Mouse (Mus musculus): ENCODE data around the gene Spaar.

DNA sequence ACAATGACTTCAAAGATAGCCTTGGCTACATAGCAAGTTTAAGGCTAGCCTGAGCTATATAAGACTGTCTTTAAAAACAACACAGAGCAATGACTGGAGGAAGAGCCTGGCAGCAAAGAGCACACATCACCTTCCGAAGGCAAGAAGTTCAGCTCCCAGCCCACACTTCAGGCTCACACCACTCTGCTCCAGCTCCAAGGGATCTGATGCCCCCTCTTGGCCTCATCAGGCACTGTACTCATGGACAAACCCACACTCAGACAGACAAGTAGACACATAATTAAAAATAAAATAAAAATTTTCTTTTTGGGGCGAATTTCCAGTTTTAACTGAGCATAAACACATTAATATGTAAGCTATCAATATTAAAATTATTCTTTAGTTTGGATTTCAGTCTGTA is 31.5 kb downstream of the Spaar start:
- TF ChIP-seq POLR2A (IDR thresholded peaks at IDR 0.05; ENCODE audit: borderline replicate concordance, insufficient read depth, low read length) (no peak), CTCF (IDR thresholded peaks at IDR 0.05; ENCODE audit: borderline replicate concordance, insufficient read depth, low read depth, low read length) (no peak)
